Mouse (Mus musculus): ENCODE results near the gene Prkcb. TPM values are rescaled to one million over a fixed set of nuclear protein-coding genes. Genes with fewer than 3 reads are reported as not detected.
A peak's percentile ranks its signal among the peaks of the same experiment; 100 is the strongest.

Gene Prkcb
- polyA plus RNA-seq, 1 experiment = 74.2 TPM

- no peak for DNase-seq (ENCODE audit: low read depth)
- TF ChIP-seq POLR2A (IDR thresholded peaks at IDR 0.05; ENCODE audit: borderline replicate concordance, extremely low read depth, insufficient read depth, insufficient read length, poor library complexity, severe bottlenecking) (no peak), CTCF (IDR thresholded peaks at IDR 0.05; ENCODE audit: borderline replicate concordance, extremely low read depth, insufficient read depth, insufficient read length) (no peak)
These were observed 381.9 kb downstream of the Prkcb start, which contains the start of gene Cacng3 for GRCm38 (mm10) chr7:122670442-122670872. TSS of gene Cacng3 (plus strand) at chr7:122670492.

- DNase-seq (ENCODE audit: low read depth) = peak; percentile 92
- TF ChIP-seq CTCF (IDR thresholded peaks at IDR 0.05; ENCODE audit: borderline replicate concordance, extremely low read depth, insufficient read depth, insufficient read length) (no peak), POLR2A (IDR thresholded peaks at IDR 0.05; ENCODE audit: borderline replicate concordance, extremely low read depth, insufficient read depth, insufficient read length, poor library complexity, severe bottlenecking) (no peak)
These were observed 382.5 kb downstream of the Prkcb start for GRCm38 (mm10) chr7:122670873-122671641.

- TF ChIP-seq POLR2A (IDR thresholded peaks at IDR 0.05; ENCODE audit: borderline replicate concordance, extremely low read depth, insufficient read depth, insufficient read length, poor library complexity, severe bottlenecking) (no peak), CTCF (IDR thresholded peaks at IDR 0.05; ENCODE audit: borderline replicate concordance, extremely low read depth, insufficient read depth, insufficient read length) (no peak)
- DNase-seq (ENCODE audit: low read depth) = peak; percentile 45
These were observed 384.4 kb downstream of the Prkcb start for GRCm38 (mm10) chr7:122672981-122673380.

- no peak for DNase-seq (ENCODE audit: low read depth)
- no peak for TF ChIP-seq CTCF (IDR thresholded peaks at IDR 0.05; ENCODE audit: borderline replicate concordance, extremely low read depth, insufficient read depth, insufficient read length)
- TF ChIP-seq POLR2A (IDR thresholded peaks at IDR 0.05; ENCODE audit: borderline replicate concordance, extremely low read depth, insufficient read depth, insufficient read length, poor library complexity, severe bottlenecking) = no peak
These were observed 386.7 kb downstream of the Prkcb start for GRCm38 (mm10) chr7:122675207-122675606.

Other genes starting within 250 kb of the Prkcb start
- gene Ubfd1, start 221.6 kb upstream of the Prkcb start, polyA plus RNA-seq (2012; rRNA removed) = 77.7 and 89.6 TPM in 2 replicates
- gene Ears2, start 221.5 kb upstream of the Prkcb start, polyA plus RNA-seq (2012; rRNA removed) = 9.8 and 11.0 TPM in 2 replicates
- 127 and 146 TPM in 2 replicates for gene Ndufab1, start 186.9 kb upstream of the Prkcb start, polyA plus RNA-seq (2012; rRNA removed)
- gene Palb2, start 155.8 kb upstream of the Prkcb start, polyA plus RNA-seq (2012; rRNA removed) = 4.7 and 7.4 TPM in 2 replicates
- 128 and 138 TPM in 2 replicates for gene Dctn5, start 155.7 kb upstream of the Prkcb start, polyA plus RNA-seq (2012; rRNA removed)
- gene Plk1, start 129.3 kb upstream of the Prkcb start, polyA plus RNA-seq (2012; rRNA removed) = 28.6 and 40.6 TPM in 2 replicates
- gene Ern2, start 102.5 kb upstream of the Prkcb start, polyA plus RNA-seq (2012; rRNA removed) = 1.8 and 1.9 TPM in 2 replicates
- 1.5 and 1.9 TPM in 2 replicates for gene Chp2, start 69.3 kb upstream of the Prkcb start, polyA plus RNA-seq (2012; rRNA removed)